Mouse (Mus musculus) spleen, adult 2 months (tissue): Measurements from ENCODE around the gene Ldlr.

ENCODE experiments used
- CTCF ChIP-seq: fragments of 200-500 bp; IDR thresholded peaks from 2 replicates; pipeline ENCODE4 v1.5.1; 2011; ENCODE audit warnings: mild to moderate bottlenecking, inconsistent platforms; ENCODE audit not compliant: insufficient read depth, insufficient read length, insufficient replicate concordance; ENCODE audit errors: extremely low read depth
- POLR2A ChIP-seq: fragments of 200-500 bp; IDR thresholded peaks from 2 replicates; pipeline ENCODE4 v1.6.1; 2011; ENCODE audit warnings: low read depth, low read length, inconsistent platforms

GRCm38 (mm10) chr9:21796259-21796658, 73.0 kb downstream of the Ldlr start:
- TF ChIP-seq POLR2A: no peak
- no peak for TF ChIP-seq CTCF
